Mouse (Mus musculus) stomach, embryonic 16.5 days (tissue): ENCODE measurements at regions not wholly inside any gene's neighbourhood (a gene's known extent, or its start where the extent isn't known, plus 50 kb on each side); places are given as distances from the start of the nearest gene placed in this dataset.
A peak's percentile ranks its signal among the peaks of the same experiment; 100 is the strongest.
"Not testable (repeated sequence)": the region's sequence is repeated elsewhere in the genome, so short reads cannot be mapped to it uniquely, and the experiment has no call there.

Experiments used
- ATAC-seq: fragments of 200-750 bp; cut with Nextera tagmentation; 2 replicates; pipeline ENCODE4 v1.8.0; 2017; ENCODE audit warnings: moderate number of reproducible peaks, moderate TSS enrichment; ENCODE audit not compliant: insufficient read depth, low FRiP score
- H3K27ac ChIP-seq: fragments of 300-500 bp; sonication (generic); 2 replicates; pipeline ENCODE4 v1.5.1; 2014; ENCODE audit warnings: low read length
- H3K27me3 ChIP-seq: fragments of 300-500 bp; sonication (generic); 2 replicates; pipeline ENCODE4 v1.6.1; 2014; ENCODE audit warnings: low read length, control low read depth, mixed read lengths; ENCODE audit not compliant: control insufficient read depth, insufficient read depth
- H3K36me3 ChIP-seq: fragments of 300-500 bp; sonication (generic); 2 replicates; pipeline ENCODE4 v1.6.1; 2014; ENCODE audit warnings: low read length; ENCODE audit not compliant: control insufficient read depth, insufficient read depth
- H3K4me1 ChIP-seq: fragments of 300-500 bp; sonication (generic); 2 replicates; pipeline ENCODE4 v1.6.1; 2014; ENCODE audit warnings: low read length, control low read depth, mixed read lengths; ENCODE audit not compliant: control insufficient read depth, insufficient read depth
- H3K4me2 ChIP-seq: fragments of 300-500 bp; sonication (generic); 2 replicates; pipeline ENCODE4 v1.6.1; 2014; ENCODE audit warnings: low read depth, low read length, mixed read lengths
- H3K4me3 ChIP-seq: fragments of 300-500 bp; sonication (generic); replicated peaks from 2 replicates; pipeline ENCODE4 v1.5.1; 2014; ENCODE audit warnings: mild to moderate bottlenecking, low read length
- H3K9ac ChIP-seq: fragments of 300-500 bp; sonication (generic); 2 replicates; pipeline ENCODE4 v1.6.1; 2014; ENCODE audit warnings: low read length
- H3K9me3 ChIP-seq: fragments of 300-500 bp; sonication (generic); replicated peaks from 2 replicates; pipeline ENCODE4 v1.6.1; 2016; ENCODE audit warnings: low read length, control low read depth; ENCODE audit not compliant: control insufficient read depth
- WGBS: fragments of 180-500 bp; shearing (Covaris S2); extraction: QIAGEN DNeasy Blood & Tissue Kit; methylation state at CpG from one replicate; pipeline ENCODE4 v1.1.7; 2014; 5-methylcytosine and 5-hydroxymethylcytosine counted together

- Histone ChIP-seq H3K27ac (no peak overlapping the region), H3K9ac (no peak overlapping the region), H3K4me2 (no peak overlapping the region), H3K27me3 (no peaks in the 10 kb centered on the region), H3K9me3 (no peaks in the 10 kb centered on the region), H3K36me3 (no peaks in the 10 kb centered on the region), H3K4me3 (no peak overlapping the region), H3K4me1 (no peaks in the 10 kb centered on the region)
- 62% methylated on average over 3 of the region's 3 CpGs for WGBS
- no peak for ATAC-seq
Observed at GRCm38 (mm10) chr11:25045339-25045738, 967.5 kb downstream of the Bcl11a start.

- Histone ChIP-seq H3K9me3 (no peaks in the 10 kb centered on the region), H3K4me1 (no peaks in the 10 kb centered on the region), H3K4me3 (no peak overlapping the region), H3K4me2 (no peak overlapping the region), H3K27ac (no peak overlapping the region), H3K36me3 (no peaks in the 10 kb centered on the region), H3K27me3 (no peaks in the 10 kb centered on the region), H3K9ac (no peak overlapping the region)
- 55% methylated on average over 7 of the region's 7 CpGs for WGBS
- no peak for ATAC-seq
Observed at GRCm38 (mm10) chr11:25045977-25046376, 968.1 kb downstream of the Bcl11a start.

DNA sequence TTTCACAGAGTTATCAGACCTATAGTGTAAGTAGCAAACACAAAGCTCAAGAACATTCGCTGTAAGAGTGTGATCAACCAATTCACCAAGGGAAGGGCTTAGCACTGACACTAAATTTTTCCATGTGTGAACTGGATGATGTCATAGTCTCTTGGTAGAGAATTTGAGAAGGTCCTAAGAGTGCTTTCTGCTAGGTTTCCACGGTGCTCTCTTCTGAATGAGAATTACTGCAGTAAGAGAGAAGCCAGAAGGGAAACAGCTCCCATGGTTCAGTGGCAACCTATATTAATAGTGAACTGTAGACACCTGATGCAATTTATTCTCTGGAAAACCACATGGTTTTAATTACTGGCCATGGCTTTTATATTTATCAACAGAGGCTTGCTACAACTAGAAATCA is 977.8 kb downstream of the Bcl11a start:
- Histone ChIP-seq H3K9me3 (0 out of 2 replicates have a peak, but pooled peaks cover 3% of the 10 kb centered on the region), H3K9ac (no peak overlapping the region), H3K27ac (no peak overlapping the region), H3K4me2 (no peak overlapping the region), H3K4me3 (no peak overlapping the region), H3K36me3 (no peaks in the 10 kb centered on the region), H3K27me3 (no peaks in the 10 kb centered on the region), H3K4me1 (peaks cover 5% of the 10 kb centered on the region; the same call in 1 of the 2 replicates)
- WGBS = 69% methylated on average over 2 of the region's 2 CpGs
- ATAC-seq = no peak

- ATAC-seq = peak; percentile 75; the same call in 1 of the 2 replicates
- no peaks in the 10 kb centered on the region for H3K36me3 ChIP-seq
- H3K27ac ChIP-seq = no peak overlapping the region
- no peak overlapping the region for H3K4me3 ChIP-seq
- H3K4me2 ChIP-seq = peak overlapping the region; percentile 35
- no peaks in the 10 kb centered on the region for H3K27me3 ChIP-seq
- 5% methylated on average over 7 of the region's 7 CpGs for WGBS
- H3K9me3 ChIP-seq = 0 out of 2 replicates have a peak, but pooled peaks cover 3% of the 10 kb centered on the region
- no peak overlapping the region for H3K9ac ChIP-seq
- peaks cover 5% of the 10 kb centered on the region; the same call in 1 of the 2 replicates for H3K4me1 ChIP-seq
Observed at GRCm38 (mm10) chr11:25057093-25057521, 979.3 kb downstream of the Bcl11a start.

- Histone ChIP-seq H3K4me3 (no peak overlapping the region), H3K9me3 (0 out of 2 replicates have a peak, but pooled peaks cover 3% of the 10 kb centered on the region), H3K9ac (no peak overlapping the region), H3K4me1 (peaks cover 5% of the 10 kb centered on the region; the same call in 1 of the 2 replicates), H3K27ac (no peak overlapping the region), H3K4me2 (peak overlapping the region; percentile 35), H3K27me3 (no peaks in the 10 kb centered on the region), H3K36me3 (no peaks in the 10 kb centered on the region)
- WGBS = 18% methylated on average over 2 of the region's 2 CpGs
- no peak for ATAC-seq
Observed at GRCm38 (mm10) chr11:25057543-25057942, 979.7 kb downstream of the Bcl11a start.

DNA sequence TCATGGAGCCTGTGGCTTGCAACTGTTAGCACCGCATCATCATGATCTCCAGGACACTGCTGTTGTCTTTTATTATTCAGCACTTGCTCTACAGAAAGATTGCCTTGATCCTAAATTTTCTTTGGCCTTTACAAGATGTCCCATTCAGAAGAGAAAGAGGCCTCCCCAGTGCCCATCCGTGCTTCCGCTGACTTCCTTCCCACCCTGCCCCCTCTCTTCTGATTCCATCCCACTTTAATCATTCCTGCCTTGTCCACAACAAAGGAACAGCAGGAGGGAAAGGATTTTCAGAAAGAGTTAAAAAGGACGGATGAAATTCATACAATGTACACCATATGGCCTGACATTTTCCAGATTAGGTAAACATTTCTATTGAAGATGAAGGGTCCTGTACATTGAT is 985.2 kb downstream of the Bcl11a start:
- no peak overlapping the region for H3K27ac ChIP-seq
- 45% methylated on average over 4 of the region's 4 CpGs for WGBS
- no peak for ATAC-seq
- H3K4me3 ChIP-seq = no peak overlapping the region
- no peak overlapping the region for H3K4me2 ChIP-seq
- no peaks in the 10 kb centered on the region for H3K4me1 ChIP-seq
- no peak overlapping the region for H3K9ac ChIP-seq
- H3K9me3 ChIP-seq = no peaks in the 10 kb centered on the region
- H3K36me3 ChIP-seq = no peaks in the 10 kb centered on the region
- H3K27me3 ChIP-seq = no peaks in the 10 kb centered on the region

DNA sequence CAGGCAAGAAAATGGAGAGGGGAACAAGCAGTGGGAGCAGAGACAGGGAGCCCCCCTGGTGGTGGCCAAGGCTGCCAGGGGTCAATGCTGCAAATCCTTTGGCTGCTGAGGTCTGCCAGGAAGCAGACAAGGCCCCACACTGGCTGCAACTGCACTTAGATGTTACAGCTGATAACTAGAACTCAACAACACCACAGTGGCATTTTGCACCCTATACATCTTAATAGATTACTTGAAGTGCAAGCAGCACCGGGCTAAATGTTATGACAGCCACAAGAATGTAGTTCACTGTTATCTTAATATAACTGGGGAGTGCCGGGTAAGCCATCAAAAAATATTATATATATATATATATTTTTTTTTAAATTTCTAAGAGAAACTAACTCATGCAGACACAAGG is 986.1 kb downstream of the Bcl11a start:
- H3K27me3 ChIP-seq = no peaks in the 10 kb centered on the region
- H3K4me3 ChIP-seq = no peak overlapping the region
- no peaks in the 10 kb centered on the region for H3K9me3 ChIP-seq
- H3K36me3 ChIP-seq = no peaks in the 10 kb centered on the region
- H3K27ac ChIP-seq = no peak overlapping the region
- H3K9ac ChIP-seq = no peak overlapping the region
- H3K4me1 ChIP-seq = no peaks in the 10 kb centered on the region
- no peak overlapping the region for H3K4me2 ChIP-seq
- 33% methylated on average over 2 of the region's 2 CpGs for WGBS
- ATAC-seq = no peak

GRCm38 (mm10) chr11:25099976-25100375 is 1022.1 kb downstream of the Bcl11a start:
- not testable (repeated sequence) for H3K27me3 ChIP-seq, H3K4me2 ChIP-seq, H3K9ac ChIP-seq, H3K9me3 ChIP-seq, H3K4me1 ChIP-seq, H3K36me3 ChIP-seq, H3K4me3 ChIP-seq, H3K27ac ChIP-seq, ATAC-seq
- 91% methylated on average over 3 of the region's 3 CpGs for WGBS

DNA sequence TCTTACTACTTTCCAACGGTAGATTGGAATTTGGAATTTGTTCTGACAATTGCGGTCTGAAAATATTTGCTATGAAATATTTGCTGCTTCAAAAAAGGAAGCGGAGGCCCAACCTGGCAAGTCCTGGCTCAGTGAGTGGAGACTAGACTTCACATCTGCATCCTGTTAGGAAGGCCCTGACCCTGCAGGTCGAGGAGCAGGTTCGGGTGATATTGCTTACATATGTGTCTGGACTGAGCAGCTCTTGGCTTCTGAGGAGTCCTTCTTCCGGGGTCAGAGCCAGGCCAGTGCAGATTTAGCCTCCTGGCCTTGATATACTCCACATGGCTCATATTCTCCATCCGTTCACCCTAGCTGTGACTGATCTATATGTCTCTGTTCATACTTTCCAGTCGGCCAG is 1026.6 kb downstream of the Bcl11a start:
- no peak overlapping the region for H3K27ac ChIP-seq
- ATAC-seq = no peak
- H3K4me2 ChIP-seq = no peak overlapping the region
- H3K4me1 ChIP-seq = no peaks in the 10 kb centered on the region
- H3K27me3 ChIP-seq = no peaks in the 10 kb centered on the region
- H3K36me3 ChIP-seq = no peaks in the 10 kb centered on the region
- no peaks in the 10 kb centered on the region for H3K9me3 ChIP-seq
- 45% methylated on average over 8 of the region's 8 CpGs for WGBS
- H3K9ac ChIP-seq = no peak overlapping the region
- H3K4me3 ChIP-seq = no peak overlapping the region

- H3K36me3 ChIP-seq = no peaks in the 10 kb centered on the region
- 22% methylated on average over 2 of the region's 2 CpGs for WGBS
- no peak for ATAC-seq
Observed at GRCm38 (mm10) chr11:25124458-25124857, 1046.6 kb downstream of the Bcl11a start.

More at GRCm38 (mm10) chr11:25124458-25124857, 1046.6 kb downstream of the Bcl11a start:
- H3K9me3 ChIP-seq = no peaks in the 10 kb centered on the region
- H3K4me1 ChIP-seq = no peaks in the 10 kb centered on the region
- H3K9ac ChIP-seq = no peak overlapping the region; the same call in 1 of the 2 replicates
- H3K27me3 ChIP-seq = no peaks in the 10 kb centered on the region
- H3K4me2 ChIP-seq = no peak overlapping the region
- H3K4me3 ChIP-seq = no peak overlapping the region
- no peak overlapping the region for H3K27ac ChIP-seq
